Mouse (Mus musculus): ENCODE measurements around the gene 1700037C18Rik. TPM values are rescaled to one million over a fixed set of nuclear protein-coding genes. Genes with fewer than 3 reads are reported as not detected.
A peak's percentile ranks its signal among the peaks of the same experiment; 100 is the strongest.

The 1700037C18Rik gene
- polyA plus RNA-seq, 1 experiment from 2014 or later: 2.4 TPM

DNA sequence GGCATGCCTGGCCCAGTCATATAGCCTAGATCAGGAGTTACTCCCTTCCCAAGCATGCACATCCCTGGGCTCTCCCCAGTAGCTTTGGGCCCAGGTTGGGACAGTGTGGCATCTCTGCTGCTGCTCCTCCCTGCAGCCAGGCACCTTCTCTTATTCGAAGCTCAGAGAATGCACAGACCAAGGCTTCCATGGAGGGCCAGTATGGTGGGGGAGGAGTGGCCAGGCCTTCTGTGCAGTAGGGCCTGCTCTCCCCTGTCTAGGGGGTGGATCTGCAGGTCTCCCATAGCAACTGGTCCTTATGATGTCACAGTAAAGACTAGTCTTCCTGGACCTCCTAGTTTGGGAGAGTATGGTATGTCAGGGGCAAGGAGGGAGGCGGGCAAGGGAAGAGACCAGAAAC is 1.0 kb downstream of the 1700037C18Rik start:
- Histone ChIP-seq H3K9me3 (ENCODE audit: low read length) (no peaks in the 10 kb centered on the region), H3K9ac (replicated peaks) (no peak overlapping the region), H3K36me3 (replicated peaks; ENCODE audit: insufficient read depth, low read length) (peaks cover 35% of the 10 kb centered on the region), H3K27me3 (ENCODE audit: insufficient read depth, low read length) (no peaks in the 10 kb centered on the region), H3K27ac (ENCODE audit: low read depth) (no peak overlapping the region), H3K4me2 (ENCODE audit: low read depth, low read length) (no peak overlapping the region), H3K4me3 (ENCODE audit: low read depth, low read length) (no peak overlapping the region), H3K4me1 (ENCODE audit: insufficient read depth) (peaks cover 7% of the 10 kb centered on the region; the same call in 1 of the 2 replicates)
- ATAC-seq: no peak
- 77% methylated on average over 2 of the region's 2 CpGs for WGBS (ENCODE audit: insufficient replicate concordance)
- DNase-seq: no peak
- TF ChIP-seq CTCF (IDR thresholded peaks at IDR 0.05; ENCODE audit: low read depth) (no peak), EP300 (IDR thresholded peaks at IDR 0.05; ENCODE audit: low read depth) (no peak)

DNA sequence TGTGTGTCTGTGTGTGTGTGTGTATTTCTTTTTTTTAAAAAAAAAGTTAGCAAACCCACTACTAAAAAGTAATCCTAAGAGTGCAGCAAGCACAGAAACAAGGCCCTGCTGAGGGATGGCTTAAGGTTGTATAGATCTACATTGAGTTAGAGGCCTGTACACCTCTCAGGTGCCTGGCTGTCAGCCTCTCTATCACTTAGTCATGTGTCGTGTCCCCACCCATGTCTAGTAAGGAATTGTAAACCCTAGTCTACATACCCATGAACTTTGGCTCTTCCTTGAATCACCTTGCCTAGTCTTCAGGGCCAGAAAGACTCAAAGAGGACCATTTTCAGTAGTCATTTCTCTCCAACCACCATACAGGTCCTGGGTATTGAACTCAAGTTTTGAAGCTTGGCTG is 11.9 kb downstream of the 1700037C18Rik start:
- WGBS (ENCODE audit: insufficient replicate concordance): 76% methylated on average over 1 of the region's 1 CpGs
- Histone ChIP-seq H3K9ac (replicated peaks) (no peak overlapping the region), H3K36me3 (replicated peaks; ENCODE audit: insufficient read depth, low read length) (peaks cover 57% of the 10 kb centered on the region), H3K27ac (ENCODE audit: low read depth) (no peak overlapping the region; the same call in 1 of the 2 replicates), H3K4me1 (ENCODE audit: insufficient read depth) (peaks cover 12% of the 10 kb centered on the region), H3K27me3 (ENCODE audit: insufficient read depth, low read length) (no peaks in the 10 kb centered on the region), H3K4me2 (ENCODE audit: low read depth, low read length) (no peak overlapping the region), H3K4me3 (ENCODE audit: low read depth, low read length) (no peak overlapping the region), H3K9me3 (ENCODE audit: low read length) (no peaks in the 10 kb centered on the region)
- TF ChIP-seq EP300 (IDR thresholded peaks at IDR 0.05; ENCODE audit: low read depth) (no peak), CTCF (IDR thresholded peaks at IDR 0.05; ENCODE audit: low read depth) (no peak)
- no peak for DNase-seq
- ATAC-seq: no peak

GRCm38 (mm10) chr16:3896046-3896445 is 12.4 kb downstream of the 1700037C18Rik start:
- 68% methylated on average over 6 of the region's 6 CpGs for WGBS (ENCODE audit: insufficient replicate concordance)
- peaks cover 12% of the 10 kb centered on the region for H3K4me1 ChIP-seq (ENCODE audit: insufficient read depth)
- peaks cover 52% of the 10 kb centered on the region for H3K36me3 ChIP-seq (replicated peaks; ENCODE audit: insufficient read depth, low read length)
- no peak for ATAC-seq
- H3K27ac ChIP-seq (ENCODE audit: low read depth): peak overlapping the region; percentile 88; the same call in 1 of the 2 replicates
- H3K9ac ChIP-seq (replicated peaks): no peak overlapping the region
- TF ChIP-seq EP300 (IDR thresholded peaks at IDR 0.05; ENCODE audit: low read depth) (no peak), CTCF (IDR thresholded peaks at IDR 0.05; ENCODE audit: low read depth) (no peak)
- no peaks in the 10 kb centered on the region for H3K27me3 ChIP-seq (ENCODE audit: insufficient read depth, low read length)
- H3K9me3 ChIP-seq (ENCODE audit: low read length): no peaks in the 10 kb centered on the region
- DNase-seq: no peak
- no peak overlapping the region for H3K4me3 ChIP-seq (ENCODE audit: low read depth, low read length)
- H3K4me2 ChIP-seq (ENCODE audit: low read depth, low read length): peak overlapping the region; percentile 47

DNA sequence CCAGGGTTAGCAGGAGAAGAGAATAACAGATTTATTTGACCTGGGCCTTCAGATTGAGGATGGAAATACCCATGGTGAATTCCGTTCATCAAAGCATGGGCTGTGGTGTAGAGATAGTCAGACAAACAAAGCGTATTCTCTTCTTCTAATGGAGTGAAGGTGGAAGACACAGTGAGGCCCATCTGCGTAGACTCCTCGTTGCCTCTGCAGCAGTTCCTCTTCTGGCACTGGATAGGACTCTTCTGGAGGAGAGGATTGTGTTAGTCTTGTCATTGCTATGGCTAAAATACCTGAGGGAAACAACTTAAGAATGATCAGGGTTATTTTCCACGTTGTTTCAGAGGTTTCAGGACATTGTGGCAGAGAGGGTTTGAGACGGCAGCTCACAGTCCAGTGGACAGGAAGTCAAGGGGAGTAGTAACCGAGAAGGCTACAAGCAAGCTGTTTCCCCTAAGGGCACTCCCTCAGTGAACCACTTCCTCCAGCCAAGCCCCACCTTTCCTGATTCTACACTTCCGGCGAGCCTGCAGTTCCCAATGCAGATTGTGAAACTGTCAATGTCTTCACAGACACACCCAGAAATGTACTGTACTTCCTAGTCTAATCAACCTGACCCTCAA is 13.2 kb downstream of the 1700037C18Rik start:
- peak overlapping the region; percentile 8 for H3K4me3 ChIP-seq (ENCODE audit: low read depth, low read length)
- DNase-seq: peak; percentile 68
- H3K9ac ChIP-seq (replicated peaks): peak overlapping the region; percentile 7; the same call in 1 of the 2 replicates
- peak; percentile 88 for ATAC-seq
- H3K9me3 ChIP-seq (ENCODE audit: low read length): no peaks in the 10 kb centered on the region
- 30% methylated on average over 9 of the region's 9 CpGs for WGBS (ENCODE audit: insufficient replicate concordance)
- H3K4me2 ChIP-seq (ENCODE audit: low read depth, low read length): peak overlapping the region; percentile 47
- H3K36me3 ChIP-seq (replicated peaks; ENCODE audit: insufficient read depth, low read length): peaks cover 45% of the 10 kb centered on the region
- peak; percentile 61; the same call in 1 of the 2 replicates for TF ChIP-seq EP300 (IDR thresholded peaks at IDR 0.05; ENCODE audit: low read depth)
- TF ChIP-seq CTCF (IDR thresholded peaks at IDR 0.05; ENCODE audit: low read depth): no peak
- peaks cover 12% of the 10 kb centered on the region for H3K4me1 ChIP-seq (ENCODE audit: insufficient read depth)
- peak overlapping the region; percentile 88 for H3K27ac ChIP-seq (ENCODE audit: low read depth)
- no peaks in the 10 kb centered on the region for H3K27me3 ChIP-seq (ENCODE audit: insufficient read depth, low read length)

- peak overlapping the region; percentile 47 for H3K4me2 ChIP-seq (ENCODE audit: low read depth, low read length)
- no peak for ATAC-seq
- H3K9me3 ChIP-seq (ENCODE audit: low read length): no peaks in the 10 kb centered on the region
- H3K36me3 ChIP-seq (replicated peaks; ENCODE audit: insufficient read depth, low read length): peaks cover 29% of the 10 kb centered on the region
- WGBS (ENCODE audit: insufficient replicate concordance): 55% methylated on average over 3 of the region's 3 CpGs
- no peak overlapping the region for H3K4me3 ChIP-seq (ENCODE audit: low read depth, low read length)
- no peak for DNase-seq
- H3K4me1 ChIP-seq (ENCODE audit: insufficient read depth): peaks cover 12% of the 10 kb centered on the region
- TF ChIP-seq CTCF (IDR thresholded peaks at IDR 0.05; ENCODE audit: low read depth) (no peak), EP300 (IDR thresholded peaks at IDR 0.05; ENCODE audit: low read depth) (no peak)
- peak overlapping the region; percentile 88; the same call in 1 of the 2 replicates for H3K27ac ChIP-seq (ENCODE audit: low read depth)
- no peaks in the 10 kb centered on the region for H3K27me3 ChIP-seq (ENCODE audit: insufficient read depth, low read length)
- no peak overlapping the region for H3K9ac ChIP-seq (replicated peaks)
These were observed 14.8 kb downstream of the 1700037C18Rik start for GRCm38 (mm10) chr16:3893739-3894138.

GRCm38 (mm10) chr16:3891621-3892295 is 16.7 kb downstream of the 1700037C18Rik start:
- ATAC-seq (no peak), DNase-seq (no peak)
- H3K27me3 ChIP-seq (ENCODE audit: insufficient read depth, low read length): no peaks in the 10 kb centered on the region
- WGBS (ENCODE audit: insufficient replicate concordance): 89% methylated on average over 14 of the region's 14 CpGs
- H3K4me2 ChIP-seq (ENCODE audit: low read depth, low read length): no peak overlapping the region
- H3K27ac ChIP-seq (ENCODE audit: low read depth): no peak overlapping the region
- H3K36me3 ChIP-seq (replicated peaks; ENCODE audit: insufficient read depth, low read length): peaks cover 15% of the 10 kb centered on the region
- no peak overlapping the region for H3K4me3 ChIP-seq (ENCODE audit: low read depth, low read length)
- H3K9me3 ChIP-seq (ENCODE audit: low read length): no peaks in the 10 kb centered on the region
- H3K9ac ChIP-seq (replicated peaks): no peak overlapping the region
- TF ChIP-seq CTCF (IDR thresholded peaks at IDR 0.05; ENCODE audit: low read depth) (no peak), EP300 (IDR thresholded peaks at IDR 0.05; ENCODE audit: low read depth) (no peak)
- H3K4me1 ChIP-seq (ENCODE audit: insufficient read depth): peaks cover 19% of the 10 kb centered on the region

Data from liver, postnatal 0 days (tissue).